Mouse (Mus musculus): ENCODE measurements around the gene Olfr1104.

Olfr1104 gene

GRCm38 (mm10) chr2:87026980-87027379 is at the start of gene Olfr1104:
Gene Olfr1104, minus strand, starts transcription at chr2:87027080.
- no peak for DNase-seq (ENCODE audit: low spot score in 2 of 2)

- DNase-seq (ENCODE audit: low spot score in 2 of 2), result no peak
Observed at GRCm38 (mm10) chr2:87075717-87076116, 48.8 kb upstream of the Olfr1104 start, which contains the start of gene Olfr1107. Gene Olfr1107, minus strand, starts transcription at chr2:87075817.

- DNase-seq (ENCODE audit: low spot score in 2 of 2), result no peak
Observed at GRCm38 (mm10) chr2:87052173-87052572, 25.3 kb upstream of the Olfr1104 start, which contains the start of gene Olfr1106. Gene Olfr1106, minus strand, starts transcription at chr2:87052273.

GRCm38 (mm10) chr2:87036431-87036830 is 9.6 kb upstream of the Olfr1104 start, which contains the start of gene Olfr1105:
Gene Olfr1105, minus strand, starts transcription at chr2:87036531.
- no peak for DNase-seq (ENCODE audit: low spot score in 2 of 2)

GRCm38 (mm10) chr2:86998098-86998497 is 28.8 kb downstream of the Olfr1104 start, which contains the start of gene Olfr1102:
Gene Olfr1102, plus strand, starts transcription at chr2:86998398.
- DNase-seq (ENCODE audit: low spot score in 2 of 2), result no peak

GRCm38 (mm10) chr2:86991121-86991520 is 35.8 kb downstream of the Olfr1104 start, which contains the start of gene Olfr1101:
Gene Olfr1101, minus strand, starts transcription at chr2:86991221.
- no peak for DNase-seq (ENCODE audit: low spot score in 2 of 2)

- DNase-seq (ENCODE audit: low spot score in 2 of 2), result no peak
Observed at GRCm38 (mm10) chr2:86979854-86980253, 47.0 kb downstream of the Olfr1104 start, which contains the start of gene Olfr1100. Gene Olfr1100, minus strand, starts transcription at chr2:86979954.

All from frontal cortex, postnatal 10 days (tissue).